Mouse (Mus musculus): ENCODE measurements around the gene Fam163a.

GRCm38 (mm10) chr1:156212923-156213322 is 8.1 kb upstream of the Fam163a start:
- TF ChIP-seq CTCF (IDR thresholded peaks at IDR 0.05; ENCODE audit: low read depth, low read length): no peak
- no peak for TF ChIP-seq POLR2AphosphoS5 (IDR thresholded peaks at IDR 0.05; ENCODE audit: insufficient replicate concordance, low read depth, low read length)
- no peak for TF ChIP-seq TAL1 (conservative IDR thresholded peaks at IDR 0.05; ENCODE audit: low read depth, low read length)
